Mouse (Mus musculus): ENCODE measurements around the gene Mms22l. TPM values are rescaled to one million over a fixed set of nuclear protein-coding genes. Genes with fewer than 3 reads are reported as not detected.
"Not testable (repeated sequence)": the region's sequence is repeated elsewhere in the genome, so short reads cannot be mapped to it uniquely, and the experiment has no call there.

Mms22l gene
- total RNA-seq (2021) = 1 to 10 TPM in 1 of 2 experiments, under 1 TPM in 1; 0.80 to 1.5 TPM
- long read RNA-seq, experiment 1 = 0 reads
- long read RNA-seq, experiment 2, full-length matches to known transcripts = 1 of 3 reads
- long read RNA-seq, experiment 2, partial matches to known transcripts = 1 of 3 reads
- long read RNA-seq, experiment 2, other reads (novel, unspliced or antisense) = 1 of 3 reads

DNA sequence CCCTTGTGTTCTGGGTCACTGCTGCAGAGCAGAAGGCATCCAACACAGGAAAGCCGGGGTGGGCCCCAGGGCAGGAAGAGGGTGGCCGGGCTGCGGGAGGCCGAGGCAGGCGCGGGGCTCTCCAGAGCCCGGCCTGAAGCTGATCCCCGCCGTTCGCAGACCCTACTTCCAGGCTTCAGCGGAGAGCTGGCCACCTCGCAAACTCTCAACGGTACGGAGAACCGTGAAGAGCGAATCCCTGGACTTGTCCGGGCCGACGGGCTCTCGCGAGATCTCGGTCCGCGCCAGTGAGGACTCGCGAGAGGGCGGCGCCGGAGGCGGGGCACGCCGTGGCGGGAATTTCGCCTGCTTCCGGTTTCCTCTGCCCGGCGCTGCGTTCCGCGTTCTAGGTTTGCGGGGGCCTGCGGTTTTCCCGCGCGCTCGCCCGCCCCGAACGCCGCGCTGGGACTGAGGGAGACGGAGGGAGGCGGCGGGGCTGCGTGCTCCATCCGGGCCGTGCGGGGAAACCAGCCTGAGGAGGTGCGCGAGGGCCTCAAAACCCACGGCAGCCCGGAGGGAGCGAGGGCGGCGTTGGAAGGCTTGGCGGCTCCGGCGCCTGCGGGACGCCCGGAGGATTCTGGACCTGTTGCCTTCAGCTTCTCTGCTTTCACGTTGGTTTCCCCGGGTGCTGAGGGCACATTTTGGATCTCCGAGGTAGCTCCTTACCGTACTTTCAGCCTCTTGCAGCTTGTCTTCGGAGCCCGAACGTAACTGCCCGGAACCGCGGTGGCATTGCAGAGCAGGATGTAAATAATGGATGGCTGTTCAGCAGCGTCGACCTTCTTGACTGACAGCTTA lies at the start of gene Mms22l:
Gene Mms22l (plus strand): TSS at position 336 of the 837 bp plus-strand sequence.
- peak; percentile 91 to 92 for DNase-seq (ENCODE audit: low spot score in 2 of 2)

DNA sequence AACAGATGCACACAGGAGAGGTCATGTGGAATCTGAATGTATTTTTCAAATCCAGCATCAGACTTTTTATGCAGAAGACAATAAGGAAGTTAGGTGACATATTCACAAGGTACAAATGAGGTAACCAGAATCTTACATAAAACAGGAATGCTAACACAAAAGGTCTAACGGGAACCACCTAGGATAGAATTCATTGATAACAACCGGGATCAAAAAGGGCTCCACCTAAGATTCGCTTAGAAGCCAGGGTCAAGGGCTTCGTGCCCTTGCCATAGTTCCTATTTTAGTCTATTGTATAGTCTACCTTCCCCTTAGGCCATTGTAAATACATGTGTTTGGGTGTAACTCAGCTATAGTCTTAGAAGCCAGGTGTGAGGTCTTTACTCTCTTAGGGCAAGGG lies 12.2 kb upstream of the Mms22l start:
- DNase-seq (ENCODE audit: low spot score in 2 of 2) = not testable (repeated sequence)

DNA sequence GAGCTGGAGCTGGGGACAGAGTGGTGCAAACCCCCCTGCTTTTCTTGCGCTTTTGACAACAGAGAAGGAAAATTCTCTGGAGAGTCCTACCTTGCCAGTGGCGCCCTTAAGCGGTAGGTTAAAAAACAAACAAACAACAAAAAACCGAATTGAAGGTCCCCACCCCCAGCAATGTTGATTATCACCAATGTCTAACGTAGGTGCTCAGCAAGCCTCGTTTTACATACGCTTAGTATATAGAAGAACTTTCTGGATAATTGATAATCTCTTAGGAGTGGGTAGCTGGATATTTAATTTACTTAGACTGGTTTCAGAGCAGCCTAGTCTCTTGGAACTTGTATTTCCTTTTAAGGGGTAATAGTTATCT lies 685 bp downstream of the Mms22l start:
- no peak for DNase-seq (ENCODE audit: low spot score in 2 of 2)

GRCm38 (mm10) chr4:24509195-24509594 lies 12.9 kb downstream of the Mms22l start:
- DNase-seq (ENCODE audit: low spot score in 2 of 2) = no peak

DNA sequence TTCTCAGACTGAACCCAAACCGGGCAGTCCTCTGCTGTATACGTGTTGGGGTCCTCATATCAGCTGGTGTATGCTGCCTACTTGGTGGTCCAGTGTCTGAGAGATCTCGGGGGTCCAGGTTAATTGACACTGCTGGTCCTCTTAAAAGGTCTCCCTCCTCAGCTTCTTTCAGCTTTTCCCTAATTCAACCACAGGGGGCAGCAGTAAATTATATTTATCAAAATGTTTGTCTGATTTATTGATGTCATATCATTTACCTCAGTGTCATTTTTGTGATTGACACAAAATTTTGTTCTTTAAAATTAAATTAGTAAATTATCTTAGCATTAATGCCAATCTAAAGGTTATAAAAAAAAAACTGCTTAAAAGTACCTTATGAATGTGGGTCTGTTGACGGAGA lies 40.7 kb downstream of the Mms22l start:
- DNase-seq (ENCODE audit: low spot score in 2 of 2) = no peak

DNA sequence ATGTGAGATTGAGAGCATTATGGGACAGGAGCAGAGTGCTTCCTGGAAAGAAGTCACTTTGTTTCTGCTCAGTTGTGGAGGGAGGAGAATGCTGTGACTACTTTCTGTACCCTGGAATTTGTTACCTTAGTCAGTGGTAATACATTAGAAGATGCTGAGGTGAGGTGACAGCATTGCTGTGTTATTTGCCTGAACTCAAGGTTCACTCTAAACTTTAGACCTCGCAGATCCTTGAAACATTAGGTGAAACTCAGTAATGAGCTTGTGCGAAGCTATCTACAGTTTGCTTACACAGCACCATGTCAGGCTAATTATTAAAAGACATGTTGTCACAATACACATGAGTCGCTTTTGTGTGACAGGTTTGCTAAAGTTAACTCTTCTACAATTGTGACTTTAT lies 47.2 kb downstream of the Mms22l start:
- DNase-seq (ENCODE audit: low spot score in 2 of 2) = no peak

- no peak for DNase-seq (ENCODE audit: low spot score in 2 of 2)
These were observed 48.5 kb downstream of the Mms22l start for GRCm38 (mm10) chr4:24544677-24545151.

DNA sequence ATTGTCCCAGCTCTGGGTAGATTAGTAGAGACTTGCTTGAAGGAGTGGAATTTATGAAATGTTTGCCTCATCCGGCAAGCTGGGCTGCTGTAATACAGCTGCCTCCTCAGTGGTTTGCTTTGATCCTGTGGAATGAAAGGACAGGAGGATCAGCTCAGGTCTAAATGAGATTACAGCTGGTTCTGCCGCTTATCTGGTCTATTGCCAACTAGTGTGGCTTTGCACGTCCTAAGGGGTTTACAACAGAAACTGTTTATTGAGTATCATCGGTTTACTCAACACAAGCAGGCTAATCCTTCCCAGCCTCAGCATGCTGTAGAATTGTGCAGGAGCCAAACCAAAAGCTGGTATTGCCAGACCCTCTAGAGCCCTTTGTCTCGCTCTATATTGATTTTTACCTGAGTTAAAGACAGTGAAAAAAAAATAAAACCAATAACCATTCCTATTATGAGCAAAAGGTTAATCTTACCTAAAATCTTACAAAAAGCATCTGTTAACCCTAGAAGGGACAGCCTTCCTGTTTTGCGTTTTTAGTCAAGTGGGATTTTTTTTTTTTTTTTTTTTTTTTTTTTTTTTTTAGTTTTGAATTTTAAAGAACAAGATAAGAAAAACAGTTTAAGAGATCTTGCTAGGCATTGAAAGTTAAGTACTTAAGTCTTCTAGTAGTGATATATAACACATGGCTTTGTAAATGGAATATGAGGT lies 60.0 kb downstream of the Mms22l start:
- no peak for DNase-seq (ENCODE audit: low spot score in 2 of 2)

DNA sequence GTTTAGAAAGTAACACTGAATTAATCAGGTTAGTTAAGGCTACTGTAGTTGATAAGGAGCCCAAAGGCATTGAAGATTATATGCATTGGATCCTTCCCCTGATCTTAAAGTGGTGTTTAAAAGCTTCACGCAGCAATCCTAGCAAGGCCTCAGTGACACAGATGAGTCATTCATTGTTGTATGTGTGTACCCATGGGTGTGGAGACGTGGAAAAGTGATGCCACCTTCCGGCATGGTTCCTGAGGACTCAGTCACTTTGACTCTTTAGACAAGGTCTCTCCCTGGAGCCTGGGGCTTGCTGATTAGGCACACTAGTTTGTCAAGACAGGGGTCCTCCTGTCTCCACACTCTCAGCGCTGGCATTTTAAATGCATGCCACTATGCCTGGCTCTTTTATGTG lies 60.9 kb downstream of the Mms22l start:
- no peak for DNase-seq (ENCODE audit: low spot score in 2 of 2)

GRCm38 (mm10) chr4:24568026-24568425 lies 71.8 kb downstream of the Mms22l start:
- no peak for DNase-seq (ENCODE audit: low spot score in 2 of 2)

DNA sequence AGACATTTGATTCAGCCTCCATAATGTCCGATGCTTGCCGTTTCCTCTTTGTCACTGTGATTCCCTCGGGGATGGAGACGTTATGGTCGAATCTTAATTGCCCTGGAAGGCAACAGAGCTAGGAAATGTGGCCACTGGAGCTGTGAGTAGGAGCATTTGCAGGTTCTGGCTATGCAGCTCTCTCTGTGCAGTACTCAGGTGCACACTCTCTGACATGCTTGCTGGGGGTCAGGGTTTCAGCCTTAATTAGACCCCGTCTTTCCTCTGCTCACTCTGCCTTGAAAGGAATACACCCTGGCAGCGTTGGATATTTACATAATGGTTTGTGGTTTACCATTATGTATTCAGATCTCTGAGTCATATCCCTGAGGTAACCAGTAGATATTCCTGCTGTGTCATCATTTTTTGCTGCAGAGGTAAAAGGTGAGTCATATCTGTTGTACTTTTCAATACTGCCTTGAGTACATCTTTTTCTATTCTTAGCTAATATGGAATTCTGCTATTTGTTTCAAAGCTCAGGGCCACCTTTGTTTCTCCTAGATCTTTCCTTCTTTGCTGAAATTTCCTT lies 72.8 kb downstream of the Mms22l start:
- no peak for DNase-seq (ENCODE audit: low spot score in 2 of 2)

DNA sequence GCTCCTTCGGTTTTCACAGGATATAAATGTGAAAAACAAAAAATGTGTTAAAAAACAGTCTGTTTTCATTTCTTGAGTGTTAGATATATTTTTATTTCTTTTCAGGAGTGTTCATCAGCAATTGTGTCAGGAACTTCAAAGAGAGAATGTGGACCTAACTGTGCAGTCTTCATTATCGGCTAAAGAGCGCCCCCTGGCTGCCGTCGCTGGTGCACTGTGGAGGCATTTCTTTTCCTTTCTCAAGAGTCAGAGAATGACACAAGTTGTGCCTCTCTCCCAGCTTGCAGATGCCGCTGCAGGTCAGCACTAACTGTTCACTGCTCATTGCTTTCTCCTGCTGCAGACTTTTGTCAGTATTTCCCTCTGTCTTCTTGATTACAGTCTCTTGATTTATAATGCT lies 78.0 kb downstream of the Mms22l start:
- peak; percentile 77 to 79 for DNase-seq (ENCODE audit: low spot score in 2 of 2)

GRCm38 (mm10) chr4:24577594-24577993 lies 81.3 kb downstream of the Mms22l start:
- DNase-seq (ENCODE audit: low spot score in 2 of 2) = no peak

GRCm38 (mm10) chr4:24582295-24582694 lies 86.0 kb downstream of the Mms22l start:
- DNase-seq (ENCODE audit: low spot score in 2 of 2) = no peak

DNA sequence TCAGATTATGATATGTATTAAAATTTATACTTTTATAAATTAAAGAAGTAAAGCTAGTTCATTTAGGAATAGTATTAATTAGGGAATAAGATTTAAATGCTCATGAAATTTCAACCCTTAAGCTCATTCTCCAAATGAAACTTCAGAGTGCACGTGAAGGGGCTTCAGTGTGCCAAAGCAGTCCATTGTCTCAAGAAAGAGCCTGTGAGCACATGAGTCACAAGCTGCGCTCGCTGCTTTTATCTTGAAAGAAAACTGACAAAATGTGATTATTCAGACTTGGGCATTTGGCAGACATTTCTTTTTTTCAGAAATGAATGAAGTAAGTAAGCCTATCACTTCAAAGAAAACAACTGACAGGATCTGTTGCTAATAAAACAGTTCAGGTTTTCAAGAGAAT lies 87.7 kb downstream of the Mms22l start:
- no peak for DNase-seq (ENCODE audit: low spot score in 2 of 2)

- no peak for DNase-seq (ENCODE audit: low spot score in 2 of 2)
These were observed 98.6 kb downstream of the Mms22l start for GRCm38 (mm10) chr4:24594824-24595223.

- DNase-seq (ENCODE audit: low spot score in 2 of 2) = no peak
These were observed 100.8 kb downstream of the Mms22l start for GRCm38 (mm10) chr4:24596942-24597611.

GRCm38 (mm10) chr4:24598637-24599036 lies 102.4 kb downstream of the Mms22l start:
- DNase-seq (ENCODE audit: low spot score in 2 of 2) = no peak

DNA sequence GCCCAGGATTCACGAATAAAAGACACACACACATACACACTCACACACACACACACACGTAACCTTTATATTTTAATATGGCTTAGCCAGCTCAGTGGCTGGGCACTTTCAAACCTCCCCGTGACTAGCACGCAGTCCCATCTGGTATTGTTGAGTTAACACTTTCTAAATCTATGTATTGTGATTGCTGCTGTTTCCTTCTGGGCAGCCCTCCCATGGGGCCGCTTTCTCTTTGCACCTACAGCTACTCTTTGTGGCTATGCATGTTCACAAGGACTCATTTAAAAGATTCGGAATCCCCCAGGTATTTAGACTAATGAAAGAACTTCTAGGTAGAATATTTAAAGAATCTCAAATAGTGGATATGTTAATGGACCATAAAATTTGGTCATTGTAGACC lies 105.5 kb downstream of the Mms22l start:
- no peak for DNase-seq (ENCODE audit: low spot score in 2 of 2)

- no peak for DNase-seq (ENCODE audit: low spot score in 2 of 2)
These were observed 112.8 kb downstream of the Mms22l start for GRCm38 (mm10) chr4:24609085-24609484.

DNA sequence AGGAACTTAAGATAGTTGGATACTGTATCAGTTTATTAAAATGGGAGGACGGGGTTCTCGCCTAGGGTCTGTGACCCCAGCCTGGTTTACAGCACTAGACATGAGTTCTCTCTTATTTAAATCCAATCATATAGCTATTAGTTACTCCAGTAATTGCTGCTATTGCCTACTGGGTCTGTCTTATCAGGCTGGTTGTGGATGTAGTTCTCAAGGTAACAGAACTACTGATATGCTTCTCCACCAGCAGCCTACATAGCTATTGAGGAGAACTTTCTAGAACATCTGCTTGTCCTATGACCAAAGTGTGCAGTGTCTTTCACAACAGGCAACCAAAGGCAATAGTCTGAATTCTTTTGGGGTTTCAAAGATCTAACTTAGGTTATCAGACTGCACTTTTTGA lies 113.3 kb downstream of the Mms22l start:
- DNase-seq (ENCODE audit: low spot score in 2 of 2) = no peak

All from adrenal gland, adult 18-20 months (tissue).